Comparison of ENCODE assay signal across 18 mouse cellular contexts in the genomic region with DNA sequence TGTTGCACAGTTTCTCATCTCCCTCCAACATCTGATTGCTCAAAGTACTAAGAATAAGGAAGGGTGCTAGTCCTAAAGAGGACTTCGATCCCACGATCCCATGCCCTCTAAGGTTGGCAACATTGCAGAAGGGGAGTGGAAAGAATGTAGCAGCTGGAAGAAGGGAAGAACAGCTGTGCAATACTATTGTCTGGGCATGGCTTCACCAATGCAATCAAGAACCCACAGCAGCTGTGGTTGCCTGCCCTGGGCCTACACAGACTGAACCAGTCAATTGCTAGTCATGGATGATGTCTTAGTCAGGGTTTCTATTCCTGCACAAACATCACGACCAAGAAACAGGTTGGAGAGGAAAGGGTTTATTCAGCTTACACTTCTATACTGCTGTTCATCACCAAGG. TPM values are rescaled to one million over a fixed set of nuclear protein-coding genes. Genes with fewer than 3 reads are reported as not detected.
"Had no signal": no experiment of that assay in that cellular context is flagged by ENCODE, and none has a peak within 500 bp of the region (broad histone marks: within the 10 kb centered on the region; RNA-seq: fewer than 3 reads in every experiment).

No protein-coding gene starts in this region.

- H3K27ac ChIP-seq: midbrain, embryonic 10.5 days; midbrain, embryonic 12.5 days; neural tube, embryonic 12.5 days had no signal

- ATAC-seq: midbrain, embryonic 16.5 days had no signal

- DNase-seq: lung, adult 18-20 months; lung, embryonic 14.5 days; lung, postnatal 10 days; lung, postnatal 4 days; midbrain, embryonic 14.5 days; right cerebral cortex, adult 18-20 months; right cerebral cortex, postnatal 25 days; right cerebral cortex, postnatal 4 days; spleen, adult 18-20 months; thymus, adult 18-20 months; thymus, postnatal 14 days; thymus, postnatal 36 days had no signal

- H3K36me3 ChIP-seq: midbrain, embryonic 12.5 days; neural tube, embryonic 12.5 days had no signal

- H3K4me3 ChIP-seq: midbrain, embryonic 10.5 days; midbrain, embryonic 12.5 days; neural tube, embryonic 12.5 days had no signal

- H3K9me3 ChIP-seq: midbrain, embryonic 10.5 days; midbrain, embryonic 12.5 days; neural tube, embryonic 12.5 days had no signal

- H3K27me3 ChIP-seq: midbrain, embryonic 12.5 days; neural tube, embryonic 12.5 days had no signal

- H3K4me2 ChIP-seq: lung, embryonic 14.5 days; midbrain, embryonic 12.5 days; neural tube, embryonic 12.5 days had no signal

- H3K9ac ChIP-seq: lung, embryonic 14.5 days; midbrain, embryonic 12.5 days; neural tube, embryonic 12.5 days had no signal

RNA-seq across cellular contexts. Expression of a gene that starts 53.7 kb away (rescaled TPM):
- total RNA-seq: megakaryocyte, adult 5-6 weeks; neutrophil, adult 5-6 weeks had no signal
